Comparison of ENCODE assay signal across 17 mouse cellular contexts in genomic region chr10:66558097-66558840, GRCm38 (mm10).
DNase-seq lines count a peak whose midpoint lies in the region; ATAC-seq and TF ChIP-seq lines count a peak whose summit lies in the region.
"Had no signal": no experiment of that assay in that cellular context is flagged by ENCODE, and none has a peak within 500 bp of the region (broad histone marks: within the 10 kb centered on the region; RNA-seq: fewer than 3 reads in every experiment).

No protein-coding gene starts in this region.

- no peaks in the 10 kb centered on the region for H3K36me3 ChIP-seq in neural tube, embryonic 11.5 days (ENCODE audit: control insufficient read depth, insufficient read depth, low read length)
- H3K36me3 ChIP-seq in hindbrain, embryonic 12.5 days, result no peaks in the 10 kb centered on the region
- H3K36me3 ChIP-seq: liver, embryonic 13.5 days had no signal

- H3K27me3 ChIP-seq in neural tube, embryonic 11.5 days (ENCODE audit: control insufficient read depth, insufficient read depth, low read length), result no peaks in the 10 kb centered on the region
- no peaks in the 10 kb centered on the region for H3K27me3 ChIP-seq in hindbrain, embryonic 12.5 days
- H3K27me3 ChIP-seq: liver, embryonic 13.5 days; megakaryocyte, embryonic 14.5 days had no signal

- DNase-seq in embryo, embryonic 10.5 days (ENCODE audit: low spot score), result peak; percentile 27
- no peak for DNase-seq in embryo, embryonic 10 days (ENCODE audit: low spot score)
- no peak for DNase-seq in neural tube, embryonic 11.5 days (ENCODE audit: low spot score)
- DNase-seq in neural tube, embryonic 10.5 days (ENCODE audit: extremely low spot score, low spot score), result no peak
- DNase-seq in retina, postnatal 1 day, result peak; percentile 91
- DNase-seq in lung, adult 2 months, result no peak
- no peak for DNase-seq in lung, postnatal 25 days (ENCODE audit: low spot score)
- DNase-seq: adrenal gland, adult 8-10 months; cerebellum, adult 11-12 months; cerebellum, postnatal 36 days; gastrocnemius, postnatal 14 days; kidney, adult 18-20 months; kidney, postnatal 14 days; liver, embryonic 13.5 days; thymus, postnatal 4 days had no signal

- H3K27ac ChIP-seq in neural tube, embryonic 11.5 days (ENCODE audit: low read depth, low read length), result no peak overlapping the region
- no peak overlapping the region for H3K27ac ChIP-seq in hindbrain, embryonic 12.5 days
- H3K27ac ChIP-seq: liver, embryonic 13.5 days had no signal

- H3K4me3 ChIP-seq in neural tube, embryonic 11.5 days (ENCODE audit: low read depth, low read length), result no peak overlapping the region
- no peak overlapping the region for H3K4me3 ChIP-seq in hindbrain, embryonic 12.5 days
- H3K4me3 ChIP-seq in lung, adult 2 months (replicated peaks; ENCODE audit: extremely low read depth, low read depth, low read length), result no peak overlapping the region
- H3K4me3 ChIP-seq: liver, embryonic 13.5 days; megakaryocyte, embryonic 14.5 days had no signal

- TF ChIP-seq CTCF in lung, adult 2 months (IDR thresholded peaks at IDR 0.05; ENCODE audit: insufficient read depth, low read length), result no peak

- ATAC-seq in neural tube, embryonic 11.5 days (ENCODE audit: insufficient read depth, low FRiP score, low TSS enrichment), result peak; percentile 38; the same call in 1 of the 2 replicates
- ATAC-seq in hindbrain, embryonic 12.5 days (ENCODE audit: low FRiP score), result peak; percentile 90

- no peak for TF ChIP-seq POLR2A in lung, adult 2 months (IDR thresholded peaks at IDR 0.05; ENCODE audit: borderline replicate concordance, extremely low read depth, low read depth, low read length)

- H3K4me2 ChIP-seq in neural tube, embryonic 11.5 days (ENCODE audit: low read depth), result no peak overlapping the region
- no peak overlapping the region for H3K4me2 ChIP-seq in hindbrain, embryonic 12.5 days (replicated peaks)
- H3K4me2 ChIP-seq: liver, embryonic 13.5 days had no signal

- H3K9ac ChIP-seq in neural tube, embryonic 11.5 days (ENCODE audit: low read length), result no peak overlapping the region
- H3K9ac ChIP-seq in hindbrain, embryonic 12.5 days, result no peak overlapping the region
- H3K9ac ChIP-seq: liver, embryonic 13.5 days had no signal

- H3K4me1 ChIP-seq in neural tube, embryonic 11.5 days (ENCODE audit: control insufficient read depth, insufficient read depth, low read length), result no peaks in the 10 kb centered on the region
- 0 out of 2 replicates have a peak, but pooled peaks cover 7% of the 10 kb centered on the region for H3K4me1 ChIP-seq in hindbrain, embryonic 12.5 days
- H3K4me1 ChIP-seq in lung, adult 2 months (ENCODE audit: control insufficient read depth, insufficient read depth, low read length), result no peaks in the 10 kb centered on the region
- H3K4me1 ChIP-seq: liver, embryonic 13.5 days; megakaryocyte, embryonic 14.5 days had no signal

- H3K9me3 ChIP-seq in neural tube, embryonic 11.5 days (ENCODE audit: control insufficient read depth, low read length), result no peaks in the 10 kb centered on the region
- H3K9me3 ChIP-seq in hindbrain, embryonic 12.5 days (replicated peaks), result no peaks in the 10 kb centered on the region
- H3K9me3 ChIP-seq: liver, embryonic 13.5 days had no signal

- 48% methylated on average over 6 of the region's 6 CpGs for WGBS in neural tube, embryonic 11.5 days
- whole genome bisulfite sequencing in hindbrain, embryonic 12.5 days, result 34% methylated on average over 6 of the region's 6 CpGs
- WGBS in lung, adult 2 months, result 74% methylated on average over 6 of the region's 6 CpGs

Comparison
In these comparisons a context has a peak if more than half of its experiments do, and no peak if none do; other contexts are left out.
1. DNase-seq: peak in embryo, embryonic 10.5 days (single experiment) and retina, postnatal 1 day (single experiment); none in embryo, embryonic 10 days (single experiment), neural tube, embryonic 11.5 days (single experiment), neural tube, embryonic 10.5 days (single experiment), lung, adult 2 months (single experiment) and lung, postnatal 25 days (single experiment).